Mouse (Mus musculus): ENCODE measurements around the gene Arhgap45. TPM values are rescaled to one million over a fixed set of nuclear protein-coding genes. Genes with fewer than 3 reads are reported as not detected.

The Arhgap45 gene
- total and polyA plus RNA-seq, 2 experiments from 2014 or later = 1.7 to 2.3 TPM

DNA sequence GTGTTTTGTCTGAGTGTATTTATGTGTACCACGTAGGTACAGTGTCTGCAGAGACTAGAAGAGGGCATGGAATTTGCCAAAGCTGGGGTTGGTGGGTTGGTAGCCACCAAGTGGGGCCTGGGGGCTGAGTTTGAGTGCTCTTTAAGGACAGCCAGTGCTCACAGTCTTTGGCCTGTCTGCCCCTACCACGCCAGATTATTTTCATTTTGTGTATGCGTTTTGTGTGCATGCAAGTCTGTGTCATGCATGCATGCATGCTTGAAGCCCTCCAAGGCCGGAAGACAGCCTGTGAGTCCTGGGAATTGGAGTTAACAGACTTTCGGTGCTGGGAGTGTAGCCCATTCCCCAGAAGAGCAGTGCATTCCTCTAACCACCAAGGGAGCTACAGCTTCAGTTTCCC lies 38.9 kb downstream of the Arhgap45 start:
- Histone ChIP-seq H3K9ac (no peak overlapping the region), H3K4me2 (ENCODE audit: low read depth) (peak overlapping the region; percentile 77; the same call in 1 of the 2 replicates), H3K27me3 (ENCODE audit: insufficient read depth, low read length) (no peaks in the 10 kb centered on the region), H3K36me3 (ENCODE audit: insufficient read depth) (peaks cover 45% of the 10 kb centered on the region), H3K9me3 (ENCODE audit: low read length) (no peaks in the 10 kb centered on the region), H3K4me1 (ENCODE audit: insufficient read depth) (peaks cover 7% of the 10 kb centered on the region; the same call in 1 of the 2 replicates), H3K27ac (ENCODE audit: low read depth, low read length) (no peak overlapping the region), H3K4me3 (ENCODE audit: low read depth, low read length) (no peak overlapping the region)
- ATAC-seq (no peak), DNase-seq (no peak)
- no peak for TF ChIP-seq CTCF (IDR thresholded peaks at IDR 0.05; ENCODE audit: low read depth)
- WGBS = 79% methylated on average over 5 of the region's 5 CpGs

DNA sequence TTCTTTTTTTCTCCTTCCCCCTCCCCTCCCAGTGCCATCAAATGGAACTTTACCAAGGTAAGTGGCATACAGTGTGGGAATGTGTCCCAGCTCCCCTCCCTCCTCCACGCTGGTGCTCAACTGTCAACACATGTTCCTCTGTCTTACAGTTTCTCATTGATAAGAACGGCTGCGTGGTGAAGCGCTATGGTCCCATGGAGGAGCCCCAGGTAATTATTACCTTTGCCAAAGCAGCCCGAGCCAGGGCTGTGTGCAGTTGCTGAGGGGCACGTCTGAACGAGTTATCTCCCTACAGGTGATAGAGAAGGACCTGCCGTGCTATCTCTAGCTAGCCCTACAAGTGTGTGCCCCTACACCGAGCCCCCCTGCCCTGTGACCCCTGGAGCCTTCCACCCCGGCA lies 39.4 kb downstream of the Arhgap45 start:
- Histone ChIP-seq H3K4me3 (ENCODE audit: low read depth, low read length) (no peak overlapping the region), H3K27me3 (ENCODE audit: insufficient read depth, low read length) (no peaks in the 10 kb centered on the region), H3K36me3 (ENCODE audit: insufficient read depth) (peaks cover 46% of the 10 kb centered on the region), H3K4me1 (ENCODE audit: insufficient read depth) (peaks cover 7% of the 10 kb centered on the region; the same call in 1 of the 2 replicates), H3K4me2 (ENCODE audit: low read depth) (peak overlapping the region; percentile 77; the same call in 1 of the 2 replicates), H3K27ac (ENCODE audit: low read depth, low read length) (no peak overlapping the region), H3K9me3 (ENCODE audit: low read length) (no peaks in the 10 kb centered on the region), H3K9ac (no peak overlapping the region)
- TF ChIP-seq CTCF (IDR thresholded peaks at IDR 0.05; ENCODE audit: low read depth) = no peak
- no peak for ATAC-seq
- WGBS = 89% methylated on average over 9 of the region's 10 CpGs
- DNase-seq = no peak

DNA sequence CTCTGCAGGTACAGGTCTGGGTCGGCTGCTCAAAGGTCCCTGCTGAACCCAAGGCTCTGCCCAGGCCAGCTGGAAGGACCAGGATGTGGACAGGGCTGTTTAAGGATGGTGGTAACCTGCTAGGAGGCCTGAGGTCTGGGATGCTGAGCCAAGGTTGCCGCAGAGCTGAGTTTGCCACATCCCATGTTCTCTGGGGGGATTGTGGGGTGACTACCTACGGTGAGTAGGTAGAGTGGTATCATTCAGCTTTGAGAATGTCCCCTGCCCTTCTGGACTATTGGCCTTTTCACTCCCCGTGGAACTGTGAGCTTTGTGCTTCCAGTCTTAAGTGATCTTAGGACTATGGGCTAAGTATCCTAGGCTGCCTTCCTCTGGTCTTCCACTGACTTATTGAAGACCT lies 40.1 kb downstream of the Arhgap45 start:
- 80% methylated on average over 4 of the region's 4 CpGs for WGBS
- H3K9me3 ChIP-seq (ENCODE audit: low read length) = no peaks in the 10 kb centered on the region
- peaks cover 49% of the 10 kb centered on the region for H3K36me3 ChIP-seq (ENCODE audit: insufficient read depth)

DNA sequence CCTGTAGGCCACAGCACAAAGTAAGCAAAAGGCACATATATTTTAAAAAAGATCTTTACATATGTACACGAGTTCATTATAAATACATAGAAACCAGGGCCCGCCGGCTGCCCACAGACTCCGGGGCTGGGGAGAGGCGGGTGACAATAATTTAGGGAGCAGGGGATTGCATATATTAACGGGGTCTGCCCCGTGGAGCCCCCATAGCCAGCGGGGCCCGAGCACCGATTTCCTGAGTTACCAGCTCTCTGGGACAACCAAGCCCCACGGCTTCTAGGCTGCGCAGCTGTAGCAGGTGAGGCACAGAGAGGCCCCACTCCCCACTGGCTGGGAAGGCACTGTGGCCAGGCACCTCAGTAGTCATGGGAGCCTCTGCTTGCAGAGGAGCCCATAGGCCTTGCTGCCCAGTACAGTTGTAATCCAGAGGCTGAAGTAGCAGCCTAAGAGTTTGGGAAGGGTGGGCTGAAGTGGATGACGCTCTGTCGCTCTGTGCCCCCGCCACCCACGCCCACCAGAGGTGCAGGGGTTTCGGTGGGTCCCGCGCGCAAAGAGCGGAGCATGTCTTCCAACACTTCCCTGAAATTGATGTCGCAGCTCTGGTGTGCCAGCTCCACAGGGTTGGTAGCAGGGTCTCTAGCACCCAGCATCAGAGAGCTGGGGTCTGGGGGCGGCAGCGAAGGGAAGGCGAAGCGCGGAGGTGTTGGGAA lies 40.7 kb downstream of the Arhgap45 start:
- Histone ChIP-seq H3K36me3 (ENCODE audit: insufficient read depth) (peaks cover 52% of the 10 kb centered on the region), H3K4me1 (ENCODE audit: insufficient read depth) (peaks cover 7% of the 10 kb centered on the region; the same call in 1 of the 2 replicates), H3K27me3 (ENCODE audit: insufficient read depth, low read length) (no peaks in the 10 kb centered on the region), H3K9me3 (ENCODE audit: low read length) (no peaks in the 10 kb centered on the region), H3K9ac (no peak overlapping the region), H3K4me3 (ENCODE audit: low read depth, low read length) (no peak overlapping the region), H3K27ac (ENCODE audit: low read depth, low read length) (no peak overlapping the region), H3K4me2 (ENCODE audit: low read depth) (no peak overlapping the region)
- no peak for DNase-seq
- 92% methylated on average over 27 of the region's 27 CpGs for WGBS
- ATAC-seq = no peak
- TF ChIP-seq CTCF (IDR thresholded peaks at IDR 0.05; ENCODE audit: low read depth) = no peak

More for the DNA sequence above, 40.1 kb downstream of the Arhgap45 start:
- no peaks in the 10 kb centered on the region for H3K27me3 ChIP-seq (ENCODE audit: insufficient read depth, low read length)
- TF ChIP-seq CTCF (IDR thresholded peaks at IDR 0.05; ENCODE audit: low read depth) = no peak
- no peak overlapping the region for H3K4me3 ChIP-seq (ENCODE audit: low read depth, low read length)
- DNase-seq = no peak
- H3K4me2 ChIP-seq (ENCODE audit: low read depth) = no peak overlapping the region
- H3K27ac ChIP-seq (ENCODE audit: low read depth, low read length) = no peak overlapping the region
- H3K4me1 ChIP-seq (ENCODE audit: insufficient read depth) = peaks cover 7% of the 10 kb centered on the region; the same call in 1 of the 2 replicates
- no peak for ATAC-seq
- no peak overlapping the region for H3K9ac ChIP-seq

DNA sequence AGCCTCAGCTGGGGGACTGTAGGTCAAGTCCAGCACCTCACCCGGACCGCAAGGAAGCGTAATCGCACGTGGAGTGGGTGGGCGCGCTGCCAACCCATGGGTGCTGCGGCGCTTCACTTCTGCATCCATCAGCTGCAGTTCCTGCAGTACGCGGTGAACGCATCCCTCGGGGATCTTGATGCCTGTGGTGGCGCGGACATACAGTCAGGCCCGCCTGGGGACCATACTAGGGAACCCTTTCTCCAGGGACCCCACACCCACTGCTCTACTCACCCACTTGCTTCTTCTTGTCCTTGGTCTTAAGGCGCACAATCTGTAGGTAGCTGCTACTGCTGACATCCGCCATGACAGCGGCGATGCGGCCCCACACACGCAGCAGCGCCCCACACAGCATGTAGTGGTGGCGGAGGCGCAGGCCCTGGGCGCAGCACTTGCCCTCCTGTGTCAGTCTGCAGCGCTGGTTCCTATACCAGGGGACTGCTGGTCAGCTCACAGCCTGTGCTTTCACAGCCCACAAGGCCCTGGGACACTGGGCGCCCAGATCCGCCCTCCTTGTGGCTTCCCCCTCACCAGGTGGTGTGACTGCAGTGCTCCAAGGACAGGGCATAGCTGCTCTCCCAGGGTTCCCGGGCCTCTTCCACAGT lies 41.4 kb downstream of the Arhgap45 start:
- ATAC-seq (no peak), DNase-seq (no peak)
- H3K9me3 ChIP-seq (ENCODE audit: low read length) = no peaks in the 10 kb centered on the region
- TF ChIP-seq CTCF (IDR thresholded peaks at IDR 0.05; ENCODE audit: low read depth) = no peak
- no peaks in the 10 kb centered on the region for H3K27me3 ChIP-seq (ENCODE audit: insufficient read depth, low read length)
- peaks cover 7% of the 10 kb centered on the region; the same call in 1 of the 2 replicates for H3K4me1 ChIP-seq (ENCODE audit: insufficient read depth)
- H3K36me3 ChIP-seq (ENCODE audit: insufficient read depth) = peaks cover 59% of the 10 kb centered on the region
- H3K27ac ChIP-seq (ENCODE audit: low read depth, low read length) = no peak overlapping the region
- H3K4me2 ChIP-seq (ENCODE audit: low read depth) = no peak overlapping the region
- no peak overlapping the region for H3K4me3 ChIP-seq (ENCODE audit: low read depth, low read length)
- H3K9ac ChIP-seq = no peak overlapping the region
- 80% methylated on average over 30 of the region's 30 CpGs for WGBS

DNA sequence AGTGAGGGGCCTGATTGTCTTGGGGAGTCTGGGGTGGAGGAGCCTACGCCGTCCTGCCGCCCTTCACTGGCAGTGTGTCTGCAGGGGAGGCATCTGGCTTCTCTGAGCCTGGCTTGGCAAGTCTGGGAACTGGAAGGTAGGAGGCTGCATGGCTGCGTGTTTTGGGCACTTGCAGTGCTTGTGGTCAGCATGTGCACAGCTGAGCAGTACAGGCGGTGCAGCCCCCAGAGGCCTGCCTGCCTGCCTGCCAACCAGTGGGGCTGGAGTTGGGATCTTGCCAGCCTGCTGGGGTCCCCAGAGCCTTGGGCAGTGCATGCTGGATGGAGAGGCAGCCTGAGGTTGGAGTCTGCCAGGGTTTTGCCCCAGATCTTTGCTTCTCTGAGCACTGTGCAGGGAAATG lies 46.7 kb downstream of the Arhgap45 start:
- no peak for DNase-seq
- peaks cover 60% of the 10 kb centered on the region for H3K36me3 ChIP-seq (ENCODE audit: insufficient read depth)

More for the DNA sequence above, 46.7 kb downstream of the Arhgap45 start:
- no peaks in the 10 kb centered on the region for H3K9me3 ChIP-seq (ENCODE audit: low read length)
- no peak overlapping the region for H3K4me2 ChIP-seq (ENCODE audit: low read depth)
- H3K9ac ChIP-seq = no peak overlapping the region
- no peak overlapping the region for H3K27ac ChIP-seq (ENCODE audit: low read depth, low read length)
- H3K27me3 ChIP-seq (ENCODE audit: insufficient read depth, low read length) = no peaks in the 10 kb centered on the region
- H3K4me1 ChIP-seq (ENCODE audit: insufficient read depth) = no peaks in the 10 kb centered on the region
- TF ChIP-seq CTCF (IDR thresholded peaks at IDR 0.05; ENCODE audit: low read depth) = no peak
- 79% methylated on average over 5 of the region's 5 CpGs for WGBS
- H3K4me3 ChIP-seq (ENCODE audit: low read depth, low read length) = no peak overlapping the region
- peak; percentile 36; the same call in 1 of the 2 replicates for ATAC-seq

Measured in forebrain, postnatal 0 days (tissue).